Mouse (Mus musculus) embryonic fibroblast, embryonic 13.5 days (primary cell): ENCODE measurements around the gene Rnh1. TPM values are rescaled to one million over a fixed set of nuclear protein-coding genes. Genes with fewer than 3 reads are reported as not detected.

ENCODE experiments used
- H3K27ac ChIP-seq: 2 replicates; pipeline ENCODE4 v1.5.1; 2012; ENCODE audit warnings: low read length, control low read depth, inconsistent platforms; ENCODE audit not compliant: insufficient read depth
- H3K4me1 ChIP-seq: 2 replicates; pipeline ENCODE4 v1.6.1; 2011; ENCODE audit warnings: low read length; ENCODE audit not compliant: control insufficient read depth, insufficient read depth
- H3K4me3 ChIP-seq: 2 replicates; pipeline ENCODE4 v1.5.1; 2011; ENCODE audit warnings: mild to moderate bottlenecking, control low read depth, low read length; ENCODE audit not compliant: insufficient read depth
- CTCF ChIP-seq: IDR thresholded peaks from 2 replicates; pipeline ENCODE4 v1.5.1; 2011; ENCODE audit warnings: mild to moderate bottlenecking, control low read depth, low read length, moderate library complexity, borderline replicate concordance; ENCODE audit not compliant: insufficient read depth
- POLR2A ChIP-seq: IDR thresholded peaks from 2 replicates; pipeline ENCODE4 v1.6.1; 2011; ENCODE audit warnings: low read depth, mild to moderate bottlenecking, control low read depth, low read length, moderate library complexity
- polyA plus RNA-seq: library from polyadenylated mRNA; stranded (reverse); fragments of >200 nt; gene quantifications from 2 replicates; pipeline ENCODE4 v1.2.4, GENCODE M21; 2011; ENCODE audit warnings: low read depth; ENCODE audit not compliant: missing spikeins, insufficient read length

The Rnh1 gene
- polyA plus RNA-seq, 1 experiment, result 108 TPM

DNA sequence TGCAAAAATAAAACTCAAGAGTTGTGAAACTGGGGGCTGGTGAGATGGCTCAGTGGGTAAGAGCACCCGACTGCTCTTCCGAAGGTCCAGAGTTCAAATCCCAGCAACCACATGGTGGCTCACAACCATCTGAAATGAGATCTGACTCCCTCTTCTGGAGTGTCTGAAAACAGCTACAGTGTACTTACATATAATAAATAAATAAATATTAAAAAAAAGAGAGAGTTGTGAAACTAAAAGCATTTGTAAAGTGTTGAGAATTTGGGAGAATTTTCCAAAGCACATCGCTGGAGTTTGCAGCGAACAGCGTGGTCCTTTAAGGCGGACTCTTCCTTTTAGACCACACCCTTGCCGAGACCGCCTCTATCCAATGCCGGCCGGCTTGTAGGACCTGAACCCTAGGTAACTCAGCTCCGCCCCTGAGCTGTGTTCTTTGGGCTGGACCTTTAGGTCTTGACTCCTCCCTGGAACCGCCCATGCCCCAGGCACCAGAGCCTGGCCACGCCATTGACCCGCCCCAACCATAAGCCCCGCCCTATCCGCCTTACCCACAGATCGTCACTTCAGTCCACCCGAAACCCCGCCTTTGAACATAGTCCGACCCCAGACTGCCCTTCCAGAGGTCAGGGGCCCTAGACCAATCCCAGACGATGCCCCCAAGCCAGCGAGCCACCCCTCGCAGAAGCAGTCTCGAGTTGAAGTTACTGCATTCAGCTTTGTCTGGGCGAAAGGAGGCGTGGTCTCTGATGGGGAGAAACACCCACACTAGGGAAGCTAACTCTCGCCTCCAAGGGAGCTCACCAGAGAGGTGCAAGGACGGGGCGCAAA is 49.8 kb downstream of the Rnh1 start:
- Histone ChIP-seq H3K4me1 (no peaks in the 10 kb centered on the region), H3K27ac (peak overlapping the region; percentile 43), H3K4me3 (peak overlapping the region; percentile 47)
- TF ChIP-seq CTCF (no peak), POLR2A (peak; percentile 88)

DNA sequence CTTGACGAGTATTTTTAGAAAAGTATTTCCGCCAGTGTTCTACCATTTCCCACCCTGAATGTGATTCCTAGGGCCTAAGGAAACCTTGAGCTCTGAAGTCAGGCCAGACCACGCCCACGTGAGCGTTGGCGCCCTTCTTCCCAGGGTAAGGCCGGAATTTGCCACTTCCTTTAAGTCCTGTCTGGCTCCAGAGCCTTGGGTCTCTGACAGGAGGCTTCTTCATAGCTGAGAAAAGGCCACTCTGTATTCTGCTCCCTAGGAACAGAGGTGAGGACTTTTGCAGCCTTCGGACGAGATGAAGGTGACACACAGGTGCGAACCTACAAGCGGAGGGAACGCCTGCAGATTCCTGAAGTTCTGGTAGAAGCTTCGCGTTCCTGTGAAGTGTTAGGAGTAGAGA is 50.4 kb downstream of the Rnh1 start, which contains the start of gene Ptdss2:
Ptdss2 (plus strand) TSS at position 138 of the 400 bp plus-strand sequence.
- peak within 1 kb of the TSS; percentile 47 for H3K4me3 ChIP-seq
- TF ChIP-seq CTCF, result no peak
- no peak for TF ChIP-seq POLR2A
- H3K4me1 ChIP-seq, result no peaks in the 10 kb centered on the region
- H3K27ac ChIP-seq, result peak within 1 kb of the TSS; percentile 43

GRCm38 (mm10) chr7:141121051-141121531 is 51.6 kb downstream of the Rnh1 start:
- no peak for TF ChIP-seq CTCF
- Histone ChIP-seq H3K4me1 (no peaks in the 10 kb centered on the region), H3K4me3 (no peak overlapping the region), H3K27ac (no peak overlapping the region)

GRCm38 (mm10) chr7:141120605-141121004 is 52.1 kb downstream of the Rnh1 start:
- no peaks in the 10 kb centered on the region for H3K4me1 ChIP-seq
- no peak overlapping the region for H3K27ac ChIP-seq
- TF ChIP-seq CTCF (no peak), POLR2A (no peak)
- no peak overlapping the region for H3K4me3 ChIP-seq

DNA sequence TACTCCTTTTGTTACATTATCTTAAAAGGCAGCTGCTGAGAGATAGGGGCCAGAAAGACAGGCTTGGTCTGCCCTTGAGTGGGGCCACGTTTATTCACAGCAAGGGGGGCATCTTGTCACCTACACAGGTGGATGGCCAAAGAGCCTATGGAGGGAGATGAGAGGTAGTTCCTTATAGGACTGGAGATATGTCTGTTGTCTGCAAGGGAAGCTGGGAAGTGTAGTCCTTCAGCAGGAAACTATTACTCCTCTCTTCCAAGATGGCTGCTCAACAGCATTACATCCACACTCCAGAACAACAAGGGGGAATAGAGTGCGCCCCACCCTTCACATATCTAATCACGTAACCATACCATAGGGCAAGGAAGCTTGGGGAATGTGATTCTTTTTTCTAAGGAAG is 53.2 kb downstream of the Rnh1 start:
- no peaks in the 10 kb centered on the region for H3K4me1 ChIP-seq
- H3K27ac ChIP-seq, result no peak overlapping the region
- H3K4me3 ChIP-seq, result no peak overlapping the region
- no peak for TF ChIP-seq POLR2A
- TF ChIP-seq CTCF, result no peak

DNA sequence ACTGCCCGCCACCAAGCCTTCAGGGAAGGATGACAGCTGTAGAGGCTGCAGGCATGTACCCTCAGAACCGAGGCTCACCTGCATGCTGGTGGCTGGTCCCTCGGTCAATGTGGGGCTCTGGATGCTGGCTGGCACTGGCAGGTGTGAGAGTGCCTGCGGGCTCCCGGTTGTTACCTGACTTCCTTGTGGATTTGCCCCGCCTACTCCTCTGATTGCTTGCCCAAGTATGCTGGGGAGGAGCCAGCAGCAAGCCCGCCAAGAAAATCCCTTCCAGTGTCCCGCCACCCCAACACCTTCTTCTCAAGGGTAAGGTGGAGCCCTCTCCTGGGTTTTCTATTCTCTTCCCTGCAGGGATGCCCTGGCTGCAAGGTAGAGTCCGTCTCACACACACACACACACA is 55.0 kb downstream of the Rnh1 start, which contains the start of gene Ano9:
Ano9 (minus strand) TSS at position 171 of the 400 bp plus-strand sequence.
- no peak within 1 kb of the TSS for H3K4me3 ChIP-seq
- H3K27ac ChIP-seq, result no peak within 1 kb of the TSS
- TF ChIP-seq CTCF, result no peak
- no peak for TF ChIP-seq POLR2A
- H3K4me1 ChIP-seq, result no peaks in the 10 kb centered on the region

GRCm38 (mm10) chr7:141115874-141116273 is 56.8 kb downstream of the Rnh1 start:
- no peaks in the 10 kb centered on the region for H3K4me1 ChIP-seq
- no peak overlapping the region for H3K27ac ChIP-seq
- H3K4me3 ChIP-seq, result no peak overlapping the region
- TF ChIP-seq POLR2A (no peak), CTCF (no peak)

Other genes with a start within 250 kb of the Rnh1 start
- gene Pgghg, start 231.5 kb downstream of the Rnh1 start, polyA plus RNA-seq, result 14.3 and 19.1 TPM in 2 replicates
- gene Ifitm5, start 222.6 kb downstream of the Rnh1 start, polyA plus RNA-seq, result 3.0 TPM in 1 of 2 replicates, not detected in the other
- gene Gm45717, start 216.9 kb downstream of the Rnh1 start, polyA plus RNA-seq, result not detected in 2 replicates
- 771 and 857 TPM in 2 replicates for gene Ifitm2, start 216.9 kb downstream of the Rnh1 start, polyA plus RNA-seq
- 5.1 and 16.5 TPM in 2 replicates for gene Ifitm1, start 205.6 kb downstream of the Rnh1 start, polyA plus RNA-seq
- gene Ifitm3, start 162.1 kb downstream of the Rnh1 start, polyA plus RNA-seq, result 1,040 and 1,188 TPM in 2 replicates
- not detected in 2 replicates for gene Ifitm6, start 154.9 kb downstream of the Rnh1 start, polyA plus RNA-seq
- gene Gm17387, start 143.7 kb downstream of the Rnh1 start, polyA plus RNA-seq, result not detected in 2 replicates
- 0.53 and 1.6 TPM in 2 replicates for gene B4galnt4, start 111.8 kb downstream of the Rnh1 start, polyA plus RNA-seq
- not detected in 2 replicates for gene Pkp3, start 94.6 kb downstream of the Rnh1 start, polyA plus RNA-seq
- not detected in 2 replicates for gene Sigirr, start 72.3 kb downstream of the Rnh1 start, polyA plus RNA-seq
- not detected in 2 replicates for gene Ano9, start 55.1 kb downstream of the Rnh1 start, polyA plus RNA-seq
- 27.0 and 28.3 TPM in 2 replicates for gene Ptdss2, start 50.5 kb downstream of the Rnh1 start, polyA plus RNA-seq
- gene Hras, start 21.1 kb upstream of the Rnh1 start, polyA plus RNA-seq, result 54.0 and 62.7 TPM in 2 replicates
- gene Lrrc56, start 21.3 kb upstream of the Rnh1 start, polyA plus RNA-seq, result 1.9 and 2.4 TPM in 2 replicates
- gene Lmntd2, start 41.2 kb upstream of the Rnh1 start, polyA plus RNA-seq, result 0.38 and 0.58 TPM in 2 replicates
- 3.9 and 5.8 TPM in 2 replicates for gene Rassf7, start 43.0 kb upstream of the Rnh1 start, polyA plus RNA-seq
- 54.7 and 58.7 TPM in 2 replicates for gene Phrf1, start 55.9 kb upstream of the Rnh1 start, polyA plus RNA-seq
- 6.0 and 7.2 TPM in 2 replicates for gene Irf7, start 93.6 kb upstream of the Rnh1 start, polyA plus RNA-seq
- not detected in 2 replicates for gene Cdhr5, start 103.9 kb upstream of the Rnh1 start, polyA plus RNA-seq
- not detected in 2 replicates for gene Sct, start 106.3 kb upstream of the Rnh1 start, polyA plus RNA-seq
- gene Drd4, start 119.1 kb upstream of the Rnh1 start, polyA plus RNA-seq, result 0.28 TPM in 1 of 2 replicates, not detected in the other
- gene Deaf1, start 154.8 kb upstream of the Rnh1 start, polyA plus RNA-seq, result 30.5 and 37.2 TPM in 2 replicates
- gene Tmem80, start 154.9 kb upstream of the Rnh1 start, polyA plus RNA-seq, result 24.6 and 25.4 TPM in 2 replicates
- gene Eps8l2, start 166.0 kb upstream of the Rnh1 start, polyA plus RNA-seq, result 4.2 and 9.1 TPM in 2 replicates
- gene Taldo1, start 219.3 kb upstream of the Rnh1 start, polyA plus RNA-seq, result 93.0 and 121 TPM in 2 replicates
- gene Gatd1, start 241.3 kb upstream of the Rnh1 start, polyA plus RNA-seq, result 30.5 and 41.5 TPM in 2 replicates